Mouse (Mus musculus): ENCODE measurements at regions not wholly inside any gene's neighbourhood (a gene's known extent, or its start where the extent isn't known, plus 50 kb on each side); places are given as distances from the start of the nearest gene placed in this dataset.

DNA sequence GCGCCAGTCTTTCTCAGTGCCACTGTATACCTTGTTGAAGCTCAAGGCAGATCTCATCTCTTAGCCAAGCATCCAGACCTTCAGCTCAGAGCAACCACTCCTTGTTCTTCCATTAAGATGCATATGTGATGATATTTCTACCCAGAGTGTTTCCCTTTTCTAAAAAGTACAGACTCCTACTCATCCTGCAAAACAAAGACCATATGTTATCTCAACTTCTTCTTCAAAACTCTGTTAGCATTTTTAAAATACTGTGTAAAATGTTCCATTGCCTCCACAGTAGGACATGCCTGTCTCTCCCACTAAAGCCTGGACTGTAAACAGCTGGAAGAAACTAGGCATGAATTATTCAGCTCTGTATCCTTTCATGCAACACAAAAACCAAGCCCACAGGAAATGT lies 184.4 kb downstream of the Nuf2 start:
- no peak for TF ChIP-seq POLR2A (IDR thresholded peaks at IDR 0.05; ENCODE audit: low read depth, low read length)
- TF ChIP-seq CTCF (conservative IDR thresholded peaks at IDR 0.05; ENCODE audit: insufficient read depth, insufficient read length, low read depth, low read length), result no peak

Data from kidney, adult 2 months (tissue).